Mouse (Mus musculus): ENCODE data around the gene Umodl1. TPM values are rescaled to one million over a fixed set of nuclear protein-coding genes. Genes with fewer than 3 reads are reported as not detected.

The Umodl1 gene
- polyA plus RNA-seq, 1 experiment: not detected

- Histone ChIP-seq H3K79me3 (ENCODE audit: low read depth) (no peaks in the 10 kb centered on the region), H3K4me3 (ENCODE audit: insufficient read depth, poor library complexity, severe bottlenecking) (no peak overlapping the region), H3ac (ENCODE audit: control insufficient read depth, insufficient read length, low read depth) (no peak overlapping the region), H3K79me2 (ENCODE audit: control insufficient read depth, insufficient read depth) (no peaks in the 10 kb centered on the region), H3K27me3 (ENCODE audit: control insufficient read depth, insufficient read depth, insufficient read length) (no peaks in the 10 kb centered on the region), H3K36me3 (ENCODE audit: control insufficient read depth, insufficient read depth) (no peaks in the 10 kb centered on the region)
- TF ChIP-seq CEBPB (IDR thresholded peaks at IDR 0.05; ENCODE audit: low read depth) (no peak), FOSL1 (IDR thresholded peaks at IDR 0.05; ENCODE audit: insufficient read depth, low read length, poor library complexity, severe bottlenecking) (no peak), CTCF (IDR thresholded peaks at IDR 0.05; ENCODE audit: control insufficient read depth, insufficient read depth, insufficient read length) (no peak), MAX (IDR thresholded peaks at IDR 0.05) (no peak), MYOG (IDR thresholded peaks at IDR 0.05; ENCODE audit: control insufficient read depth, extremely low read depth, insufficient read length) (no peak), MYOD1 (IDR thresholded peaks at IDR 0.05; ENCODE audit: control insufficient read depth, insufficient read length, low read depth) (no peak)
Measured at GRCm38 (mm10) chr17:31032341-31032740, 77.9 kb downstream of the Umodl1 start.

GRCm38 (mm10) chr17:31033251-31033650 is 78.8 kb downstream of the Umodl1 start:
- Histone ChIP-seq H3K79me2 (ENCODE audit: control insufficient read depth, insufficient read depth) (no peaks in the 10 kb centered on the region), H3ac (ENCODE audit: control insufficient read depth, insufficient read length, low read depth) (no peak overlapping the region), H3K4me3 (ENCODE audit: insufficient read depth, poor library complexity, severe bottlenecking) (no peak overlapping the region), H3K79me3 (ENCODE audit: low read depth) (no peaks in the 10 kb centered on the region), H3K36me3 (ENCODE audit: control insufficient read depth, insufficient read depth) (no peaks in the 10 kb centered on the region), H3K27me3 (ENCODE audit: control insufficient read depth, insufficient read depth, insufficient read length) (no peaks in the 10 kb centered on the region)
- TF ChIP-seq CEBPB (IDR thresholded peaks at IDR 0.05; ENCODE audit: low read depth) (no peak), USF1 (IDR thresholded peaks at IDR 0.05; ENCODE audit: low read depth) (no peak), CTCF (IDR thresholded peaks at IDR 0.05; ENCODE audit: control insufficient read depth, insufficient read depth, insufficient read length) (no peak), FOSL1 (IDR thresholded peaks at IDR 0.05; ENCODE audit: insufficient read depth, low read length, poor library complexity, severe bottlenecking) (no peak), MYOG (IDR thresholded peaks at IDR 0.05; ENCODE audit: control insufficient read depth, extremely low read depth, insufficient read length) (no peak), MYOD1 (IDR thresholded peaks at IDR 0.05; ENCODE audit: control insufficient read depth, insufficient read length, low read depth) (no peak), MAX (IDR thresholded peaks at IDR 0.05) (no peak)

- TF ChIP-seq CTCF (IDR thresholded peaks at IDR 0.05; ENCODE audit: control insufficient read depth, insufficient read depth, insufficient read length) (no peak), MYOG (IDR thresholded peaks at IDR 0.05; ENCODE audit: control insufficient read depth, extremely low read depth, insufficient read length) (no peak), MAX (IDR thresholded peaks at IDR 0.05) (no peak), MYOD1 (IDR thresholded peaks at IDR 0.05; ENCODE audit: control insufficient read depth, insufficient read length, low read depth) (no peak), USF1 (IDR thresholded peaks at IDR 0.05; ENCODE audit: low read depth) (no peak), FOSL1 (IDR thresholded peaks at IDR 0.05; ENCODE audit: insufficient read depth, low read length, poor library complexity, severe bottlenecking) (no peak), CEBPB (IDR thresholded peaks at IDR 0.05; ENCODE audit: low read depth) (no peak)
- H3ac ChIP-seq (ENCODE audit: control insufficient read depth, insufficient read length, low read depth): no peak overlapping the region
- H3K36me3 ChIP-seq (ENCODE audit: control insufficient read depth, insufficient read depth): no peaks in the 10 kb centered on the region
- H3K79me2 ChIP-seq (ENCODE audit: control insufficient read depth, insufficient read depth): no peaks in the 10 kb centered on the region
- no peaks in the 10 kb centered on the region for H3K27me3 ChIP-seq (ENCODE audit: control insufficient read depth, insufficient read depth, insufficient read length)
- no peaks in the 10 kb centered on the region for H3K79me3 ChIP-seq (ENCODE audit: low read depth)
- no peak overlapping the region for H3K4me3 ChIP-seq (ENCODE audit: insufficient read depth, poor library complexity, severe bottlenecking)
Measured at GRCm38 (mm10) chr17:31034165-31034564, 79.7 kb downstream of the Umodl1 start.

GRCm38 (mm10) chr17:31034674-31035356 is 80.4 kb downstream of the Umodl1 start:
- no peak overlapping the region for H3K4me3 ChIP-seq (ENCODE audit: insufficient read depth, poor library complexity, severe bottlenecking)
- no peak overlapping the region for H3ac ChIP-seq (ENCODE audit: control insufficient read depth, insufficient read length, low read depth)
- H3K79me2 ChIP-seq (ENCODE audit: control insufficient read depth, insufficient read depth): no peaks in the 10 kb centered on the region
- H3K27me3 ChIP-seq (ENCODE audit: control insufficient read depth, insufficient read depth, insufficient read length): no peaks in the 10 kb centered on the region
- no peak for TF ChIP-seq CEBPB (IDR thresholded peaks at IDR 0.05; ENCODE audit: low read depth)
- no peak for TF ChIP-seq MAX (IDR thresholded peaks at IDR 0.05)
- TF ChIP-seq FOSL1 (IDR thresholded peaks at IDR 0.05; ENCODE audit: insufficient read depth, low read length, poor library complexity, severe bottlenecking): no peak
- no peak for TF ChIP-seq USF1 (IDR thresholded peaks at IDR 0.05; ENCODE audit: low read depth)
- no peak for TF ChIP-seq MYOG (IDR thresholded peaks at IDR 0.05; ENCODE audit: control insufficient read depth, extremely low read depth, insufficient read length)
- TF ChIP-seq CTCF (IDR thresholded peaks at IDR 0.05; ENCODE audit: control insufficient read depth, insufficient read depth, insufficient read length): no peak
- no peaks in the 10 kb centered on the region for H3K79me3 ChIP-seq (ENCODE audit: low read depth)
- H3K36me3 ChIP-seq (ENCODE audit: control insufficient read depth, insufficient read depth): no peaks in the 10 kb centered on the region

GRCm38 (mm10) chr17:31036168-31036876 is 81.9 kb downstream of the Umodl1 start:
- TF ChIP-seq MAX (IDR thresholded peaks at IDR 0.05) (no peak), CEBPB (IDR thresholded peaks at IDR 0.05; ENCODE audit: low read depth) (no peak), CTCF (IDR thresholded peaks at IDR 0.05; ENCODE audit: control insufficient read depth, insufficient read depth, insufficient read length) (no peak), MYOG (IDR thresholded peaks at IDR 0.05; ENCODE audit: control insufficient read depth, extremely low read depth, insufficient read length) (no peak), FOSL1 (IDR thresholded peaks at IDR 0.05; ENCODE audit: insufficient read depth, low read length, poor library complexity, severe bottlenecking) (no peak), USF1 (IDR thresholded peaks at IDR 0.05; ENCODE audit: low read depth) (no peak), MYOD1 (IDR thresholded peaks at IDR 0.05; ENCODE audit: control insufficient read depth, insufficient read length, low read depth) (no peak)
- no peaks in the 10 kb centered on the region for H3K27me3 ChIP-seq (ENCODE audit: control insufficient read depth, insufficient read depth, insufficient read length)
- no peak overlapping the region for H3ac ChIP-seq (ENCODE audit: control insufficient read depth, insufficient read length, low read depth)
- H3K36me3 ChIP-seq (ENCODE audit: control insufficient read depth, insufficient read depth): no peaks in the 10 kb centered on the region
- H3K79me3 ChIP-seq (ENCODE audit: low read depth): no peaks in the 10 kb centered on the region
- H3K79me2 ChIP-seq (ENCODE audit: control insufficient read depth, insufficient read depth): no peaks in the 10 kb centered on the region
- H3K4me3 ChIP-seq (ENCODE audit: insufficient read depth, poor library complexity, severe bottlenecking): no peak overlapping the region

All from C2C12 (cell line).